Mouse (Mus musculus): ENCODE data around the gene Zfp773.
"Not testable (repeated sequence)": the region's sequence is repeated elsewhere in the genome, so short reads cannot be mapped to it uniquely, and the experiment has no call there.

The Zfp773 gene

GRCm38 (mm10) chr7:7136379-7136866 lies at the start of gene Zfp773:
Zfp773 (minus strand) TSS chr7:7136755.
- peak in 1 of 2 experiments; percentile 22 for DNase-seq (ENCODE audit: low spot score in 2 of 2)

GRCm38 (mm10) chr7:7185897-7186296 lies 49.3 kb upstream of the Zfp773 start:
- DNase-seq (ENCODE audit: low spot score in 2 of 2) = no peak

- peak; percentile 14 to 26 for DNase-seq (ENCODE audit: low spot score in 2 of 2)
Measured at GRCm38 (mm10) chr7:7171227-7172147, 34.9 kb upstream of the Zfp773 start, which contains the start of gene Zfp418. Zfp418 (plus strand) TSS chr7:7171330.

GRCm38 (mm10) chr7:7145991-7146608 lies 9.5 kb upstream of the Zfp773 start:
- DNase-seq (ENCODE audit: low spot score in 2 of 2) = no peak

- DNase-seq (ENCODE audit: low spot score in 2 of 2) = no peak
Measured at GRCm38 (mm10) chr7:7144215-7144614, 7.7 kb upstream of the Zfp773 start.

GRCm38 (mm10) chr7:7132751-7133150 lies 3.8 kb downstream of the Zfp773 start:
- DNase-seq (ENCODE audit: low spot score in 2 of 2) = no peak

GRCm38 (mm10) chr7:7130491-7131124 lies 5.9 kb downstream of the Zfp773 start:
- not testable (repeated sequence) for DNase-seq (ENCODE audit: low spot score in 2 of 2)

- DNase-seq (ENCODE audit: low spot score in 2 of 2) = no peak
Measured at GRCm38 (mm10) chr7:7121602-7121980, 15.0 kb downstream of the Zfp773 start.

GRCm38 (mm10) chr7:7120921-7121601 lies 15.5 kb downstream of the Zfp773 start, which contains the start of gene Zfp954:
Zfp954 (minus strand) TSS chr7:7121488.
- DNase-seq (ENCODE audit: low spot score in 2 of 2) = peak; percentile 59 to 78

- DNase-seq (ENCODE audit: low spot score in 2 of 2) = no peak
Measured at GRCm38 (mm10) chr7:7118441-7118840, 18.1 kb downstream of the Zfp773 start.

- no peak for DNase-seq (ENCODE audit: low spot score in 2 of 2)
Measured at GRCm38 (mm10) chr7:7108501-7108900, 28.1 kb downstream of the Zfp773 start.

All from spleen, postnatal 10 days (tissue).